Mouse (Mus musculus): Measurements from ENCODE around the gene Maea.

The Maea gene

GRCm38 (mm10) chr5:33335273-33335976, at the start of gene Maea:
Gene Maea, plus strand, starts transcription at chr5:33335509.
- DNase-seq, result peak; percentile 93

- no peak for DNase-seq
Measured at GRCm38 (mm10) chr5:33293796-33294430, 41.4 kb upstream of the Maea start.

DNA sequence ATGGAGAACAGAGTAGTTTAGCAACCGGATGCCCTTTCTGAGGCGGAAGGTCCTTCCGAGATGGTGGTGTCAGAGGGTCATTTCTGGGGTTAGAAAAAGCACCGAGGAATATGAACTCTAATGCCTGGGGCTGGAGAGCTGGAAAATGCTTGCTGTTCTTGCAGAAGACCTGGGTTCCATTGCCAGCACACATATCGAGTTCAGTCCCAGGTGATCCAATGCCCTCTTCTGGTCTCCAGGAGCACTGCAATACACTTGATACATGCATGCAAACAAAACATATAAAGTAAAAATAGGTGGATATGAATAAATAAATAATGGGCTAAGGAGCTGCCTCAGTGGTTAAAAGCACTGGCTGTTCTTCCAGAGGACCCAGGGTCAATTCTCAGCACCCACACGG, 38.1 kb upstream of the Maea start:
- DNase-seq, result peak; percentile 31

DNA sequence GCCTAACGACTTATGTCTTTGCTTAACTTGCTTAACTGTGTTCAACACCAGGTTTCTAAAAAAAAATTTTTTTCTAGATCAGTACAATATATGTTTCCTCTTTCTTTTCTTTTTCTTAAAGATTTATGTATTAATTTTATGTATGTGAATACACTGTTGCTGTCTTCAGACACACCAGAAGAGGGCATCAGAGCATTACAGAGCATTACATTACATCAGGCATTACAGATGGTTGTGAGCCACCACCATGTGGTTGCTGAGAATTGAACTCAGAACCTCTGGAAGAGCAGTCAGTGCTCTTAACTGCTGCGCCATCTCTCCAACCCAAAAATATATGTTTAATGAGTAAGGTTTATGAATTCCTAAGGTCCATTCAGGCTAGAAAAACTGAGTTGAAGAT, 33.5 kb upstream of the Maea start:
- DNase-seq, result no peak

- peak; percentile 17 for DNase-seq
Measured at GRCm38 (mm10) chr5:33310704-33311462, 24.4 kb upstream of the Maea start.

GRCm38 (mm10) chr5:33312192-33312591, 23.1 kb upstream of the Maea start:
- DNase-seq, result no peak

GRCm38 (mm10) chr5:33324491-33324890, 10.8 kb upstream of the Maea start:
- DNase-seq, result no peak

DNA sequence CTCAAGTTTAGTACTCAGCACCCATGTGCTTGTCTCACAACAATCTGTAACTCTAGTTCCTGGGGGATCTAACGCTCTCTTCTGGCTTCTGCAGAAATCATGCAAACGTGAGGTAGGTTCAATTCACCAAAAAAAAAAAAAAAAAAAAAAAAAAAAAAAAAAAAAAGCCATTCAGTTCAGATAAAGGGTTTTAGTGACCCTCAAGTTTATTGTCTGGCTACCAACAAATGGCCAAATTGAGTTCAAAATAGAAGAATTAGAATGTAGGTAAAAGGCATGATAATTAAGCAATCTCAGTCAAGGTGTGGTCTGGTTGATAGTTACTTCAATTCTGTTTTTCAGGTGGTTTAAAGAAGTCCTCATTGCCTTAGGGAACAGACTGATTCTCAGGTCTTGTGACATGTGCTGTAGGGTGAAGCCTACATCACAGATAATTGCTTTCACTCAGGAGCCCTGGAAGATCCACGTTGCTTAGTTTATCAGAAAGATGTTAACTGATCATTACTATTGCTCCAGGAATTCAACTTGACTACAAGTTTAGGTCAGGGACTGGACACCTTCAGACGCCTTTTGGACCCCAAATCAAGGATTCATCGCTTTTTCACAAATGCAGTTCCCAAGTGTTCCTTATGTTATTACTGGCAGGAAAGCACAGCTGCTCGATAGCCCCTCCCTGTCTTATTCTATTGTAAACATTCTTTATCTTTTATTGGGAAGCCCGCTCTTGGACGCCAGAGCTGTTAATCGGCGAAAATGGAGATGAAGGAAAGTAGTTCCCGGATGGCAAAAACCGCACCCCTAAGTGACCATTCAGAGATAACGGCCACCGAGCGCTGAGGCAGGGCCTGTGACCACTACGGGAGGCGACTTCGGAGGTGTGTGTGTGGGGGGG, 682 bp upstream of the Maea start:
- no peak for DNase-seq

- peak; percentile 61 for DNase-seq
Measured at GRCm38 (mm10) chr5:33335977-33336360, 660 bp downstream of the Maea start.

GRCm38 (mm10) chr5:33337206-33337605, 1.9 kb downstream of the Maea start:
- no peak for DNase-seq

DNA sequence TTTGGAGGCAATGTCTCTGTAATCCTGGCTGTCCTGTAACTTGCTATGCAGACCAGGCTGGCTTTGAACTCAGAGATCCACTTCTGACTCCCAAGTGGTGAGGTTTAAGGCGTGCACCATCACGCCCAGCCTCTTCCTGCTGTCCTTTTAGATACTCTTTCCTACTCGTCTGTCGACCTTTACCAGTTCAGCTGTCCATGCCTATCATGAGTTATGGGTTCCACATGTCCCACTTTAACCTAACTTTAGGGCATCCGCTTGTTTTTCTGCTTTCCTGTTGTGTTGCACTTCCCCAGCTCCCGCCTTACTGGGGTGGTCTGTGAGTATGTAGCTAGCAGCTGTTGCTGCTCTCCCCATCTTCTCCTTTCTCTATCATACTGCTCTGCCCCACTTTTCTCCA, 5.9 kb downstream of the Maea start:
- DNase-seq, result no peak

DNA sequence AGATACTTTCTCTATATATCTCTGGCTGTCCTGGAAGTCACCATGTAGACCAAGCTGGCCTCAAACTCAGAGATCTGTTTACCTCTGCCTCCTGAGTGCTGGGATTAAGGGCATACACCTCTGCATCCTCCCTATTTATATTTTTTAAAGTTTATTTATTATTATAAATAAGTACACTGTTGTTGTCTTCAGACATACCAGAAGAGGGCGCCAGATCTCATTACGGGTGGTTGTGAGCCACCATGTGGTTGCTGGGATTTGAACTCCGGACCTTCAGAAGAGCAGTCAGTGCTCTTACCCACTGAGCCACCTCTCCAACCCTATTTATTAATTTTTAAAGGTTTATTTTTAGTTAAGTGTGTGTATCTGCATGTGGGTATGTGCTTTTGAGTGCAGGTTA, 6.9 kb downstream of the Maea start:
- peak; percentile 29 for DNase-seq

- DNase-seq, result no peak
Measured at GRCm38 (mm10) chr5:33342821-33343220, 7.5 kb downstream of the Maea start.

DNA sequence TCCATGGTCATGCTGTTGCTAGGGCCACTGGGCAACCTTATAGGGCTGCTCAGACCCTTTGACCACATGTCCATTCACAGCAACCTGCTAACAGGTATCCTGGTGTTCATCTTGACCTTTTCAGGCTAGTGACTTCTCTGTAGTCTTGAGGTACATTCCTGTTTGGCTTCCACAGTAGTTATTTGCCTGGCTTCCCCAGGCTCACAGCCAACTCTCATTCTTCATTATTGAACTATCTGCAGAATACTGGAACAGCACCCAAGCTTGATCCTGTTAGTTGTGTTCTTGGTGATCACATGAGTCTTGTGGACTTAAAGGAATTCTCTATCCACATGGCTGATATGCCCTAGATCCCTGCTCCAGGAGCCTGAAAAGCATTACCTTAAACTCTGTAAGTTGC, 8.3 kb downstream of the Maea start:
- no peak for DNase-seq

DNA sequence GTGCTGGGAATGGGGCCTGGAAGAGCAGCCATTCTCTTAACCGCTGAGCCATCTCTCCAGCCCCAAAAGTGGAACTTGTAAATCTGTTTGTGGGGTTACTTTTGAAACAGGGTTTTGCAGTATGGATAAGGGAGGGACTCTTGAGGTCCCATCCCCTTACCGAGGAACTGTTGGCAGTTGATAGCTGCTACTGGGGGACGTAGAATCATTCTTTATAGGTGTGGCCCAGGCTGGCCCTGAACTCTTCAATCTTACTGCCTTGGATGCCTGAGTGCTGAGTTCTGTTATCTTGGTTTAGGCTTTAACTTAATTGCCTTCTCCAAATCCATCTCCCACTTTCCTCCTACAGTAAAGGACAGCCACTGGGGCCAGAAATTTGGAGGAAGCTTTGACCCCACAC, 8.8 kb downstream of the Maea start:
- no peak for DNase-seq

DNA sequence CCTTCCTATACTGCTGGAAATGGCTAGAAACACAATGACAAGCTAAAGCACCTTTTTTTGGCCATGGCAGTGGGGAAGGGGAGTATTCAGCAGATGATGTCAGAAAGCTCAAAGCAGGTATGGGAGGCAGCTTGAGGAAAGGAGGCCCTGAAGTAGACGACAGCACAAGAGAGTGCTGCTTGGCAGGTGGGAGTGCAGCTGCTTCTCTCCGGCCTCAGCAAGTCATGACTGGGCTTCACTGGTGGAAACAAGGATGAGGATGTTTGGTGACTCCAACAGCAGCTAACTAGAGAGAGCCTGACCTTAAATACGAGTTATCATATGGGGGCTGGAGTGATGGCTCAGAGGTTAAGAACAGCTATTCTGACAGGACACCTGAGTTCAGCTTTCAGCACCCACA, 12.3 kb downstream of the Maea start:
- DNase-seq, result no peak

GRCm38 (mm10) chr5:33349205-33349604, 13.9 kb downstream of the Maea start:
- no peak for DNase-seq

GRCm38 (mm10) chr5:33349706-33350105, 14.4 kb downstream of the Maea start:
- DNase-seq, result no peak

DNA sequence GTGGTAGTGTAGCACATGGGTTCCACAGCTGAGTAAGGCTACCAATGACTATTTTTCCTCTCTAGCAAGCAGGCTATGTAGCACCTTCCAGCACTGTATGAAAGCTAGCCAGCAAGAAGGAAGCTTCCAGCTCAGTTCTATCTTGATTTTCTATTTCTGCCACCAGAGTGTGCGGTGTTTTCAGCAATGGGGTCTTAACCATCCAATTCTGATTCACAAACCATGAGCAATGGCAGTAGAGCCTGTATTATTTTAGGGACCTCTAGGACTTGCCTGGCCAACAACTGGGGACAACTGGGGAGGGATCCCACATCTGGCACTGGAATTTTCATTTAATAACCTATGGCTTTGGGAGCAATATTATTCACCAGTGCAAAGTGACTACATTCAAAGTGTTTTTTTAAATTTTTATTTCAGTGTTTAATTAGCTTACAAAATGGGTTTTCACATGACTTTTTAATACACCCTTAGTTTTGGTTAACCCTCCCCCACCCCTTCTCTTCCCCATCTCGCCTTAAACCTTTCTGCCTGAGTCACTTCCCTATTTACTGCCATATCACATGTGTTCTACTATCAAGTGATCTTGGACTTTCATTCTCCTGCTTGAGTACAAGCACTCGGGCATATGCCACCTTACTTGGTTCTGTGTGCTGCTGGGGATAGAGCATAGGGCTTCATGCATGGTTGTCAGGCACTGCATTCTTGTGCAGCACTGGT, 16.4 kb downstream of the Maea start:
- DNase-seq, result no peak

GRCm38 (mm10) chr5:33352273-33352645, 16.9 kb downstream of the Maea start:
- DNase-seq, result no peak

DNA sequence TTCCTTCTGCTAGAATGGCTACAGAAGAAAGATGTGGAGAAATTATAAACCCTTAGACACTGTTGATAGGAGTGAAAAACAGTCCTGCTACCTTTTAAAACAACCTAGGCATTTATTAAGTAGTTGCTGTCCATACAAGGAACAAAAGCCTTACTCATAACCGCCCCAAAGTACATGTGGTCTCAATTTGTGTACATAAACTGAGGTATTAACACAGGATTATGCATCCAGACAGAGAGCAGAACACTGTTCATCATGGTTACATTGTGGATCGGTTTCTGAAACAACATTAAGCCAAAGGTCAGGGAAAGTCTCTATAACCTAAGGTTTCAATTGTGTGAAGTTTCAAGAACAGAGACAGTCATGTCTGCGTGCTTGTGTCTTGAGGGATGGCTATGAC, 17.7 kb downstream of the Maea start:
- no peak for DNase-seq

DNA sequence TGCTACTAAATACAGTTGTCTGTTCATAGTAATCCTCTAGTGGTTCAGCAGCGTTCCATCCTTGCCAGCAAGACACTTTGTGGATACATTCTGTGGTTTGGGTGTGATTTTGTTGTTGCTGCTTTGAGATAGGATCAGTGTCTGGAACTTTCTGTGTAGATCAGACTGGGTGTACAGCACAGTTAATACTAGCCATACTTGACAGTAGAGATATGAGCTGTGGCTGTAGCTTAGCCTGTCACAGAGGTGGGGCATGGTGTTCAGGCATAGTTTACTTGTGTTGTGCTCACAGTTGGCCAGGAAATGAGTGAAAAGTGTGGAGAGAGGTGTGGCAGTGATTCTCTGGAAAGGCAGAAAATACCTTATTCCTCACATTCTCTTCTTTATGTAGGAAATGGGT, 22.2 kb downstream of the Maea start:
- no peak for DNase-seq

Data from thymus, postnatal 4 days (tissue).